Mouse (Mus musculus) heart, embryonic 16.5 days (tissue): ENCODE measurements around the gene Slc52a3. TPM values are rescaled to one million over a fixed set of nuclear protein-coding genes. Genes with fewer than 3 reads are reported as not detected.

Experiments
- ATAC-seq: fragments of 200-750 bp; cut with Nextera tagmentation; replicated peaks from 2 replicates; pipeline ENCODE4 v1.8.0; 2017; ENCODE audit warnings: moderate number of reproducible peaks; ENCODE audit not compliant: insufficient read depth, low FRiP score; ENCODE audit errors: extremely low read depth
- H3K27ac ChIP-seq: fragments of 300-500 bp; sonication (generic); 2 replicates; pipeline ENCODE4 v1.5.1; 2014; ENCODE audit warnings: mild to moderate bottlenecking, low read length, control low read depth, moderate library complexity
- H3K27me3 ChIP-seq: fragments of 300-500 bp; sonication (generic); 2 replicates; pipeline ENCODE4 v1.6.1; 2014; ENCODE audit warnings: low read length, mixed read lengths; ENCODE audit not compliant: control insufficient read depth, insufficient read depth
- H3K36me3 ChIP-seq: fragments of 300-500 bp; sonication (generic); 2 replicates; pipeline ENCODE4 v1.6.1; 2014; ENCODE audit not compliant: control insufficient read depth, insufficient read depth
- H3K4me1 ChIP-seq: fragments of 300-500 bp; sonication (generic); 2 replicates; pipeline ENCODE4 v1.6.1; 2014; ENCODE audit warnings: low read length, mixed read lengths; ENCODE audit not compliant: control insufficient read depth, insufficient read depth
- H3K4me2 ChIP-seq: fragments of 300-500 bp; sonication (generic); 2 replicates; pipeline ENCODE4 v1.6.1; 2014; ENCODE audit warnings: low read depth, mild to moderate bottlenecking, control low read depth, low read length
- H3K4me3 ChIP-seq: fragments of 300-500 bp; sonication (generic); 2 replicates; pipeline ENCODE4 v1.5.1; 2014; ENCODE audit warnings: mild to moderate bottlenecking, control low read depth, low read length
- H3K9ac ChIP-seq: fragments of 300-500 bp; sonication (generic); 2 replicates; pipeline ENCODE4 v1.6.1; 2014; ENCODE audit warnings: low read length, control low read depth
- H3K9me3 ChIP-seq: fragments of 300-500 bp; sonication (generic); replicated peaks from 2 replicates; pipeline ENCODE4 v1.6.1; 2016; ENCODE audit warnings: low read length; ENCODE audit not compliant: control insufficient read depth
- WGBS: fragments of 180-500 bp; shearing (Covaris S2); extraction: QIAGEN DNeasy Blood & Tissue Kit; methylation state at CpG from one replicate; pipeline ENCODE4 v1.1.7; 2014; 5-methylcytosine and 5-hydroxymethylcytosine counted together
- polyA plus RNA-seq: library from polyadenylated mRNA; unstranded; fragments of >200 nt; fragmentation: Nextera tagmentation; extraction: Ambion mirVana; gene quantifications from 2 replicates; pipeline ENCODE4 v1.2.1, GENCODE M21; 2015

The Slc52a3 gene
- polyA plus RNA-seq, 1 experiment from 2014 or later: 1.1 TPM

- ATAC-seq: no peak
- no peaks in the 10 kb centered on the region for H3K9me3 ChIP-seq
- H3K4me3 ChIP-seq: no peak overlapping the region
- H3K36me3 ChIP-seq: peaks cover 3% of the 10 kb centered on the region; the same call in 1 of the 2 replicates
- WGBS: 93% methylated on average over 5 of the region's 5 CpGs
- peaks cover 26% of the 10 kb centered on the region for H3K4me1 ChIP-seq
- H3K4me2 ChIP-seq: no peak overlapping the region
- H3K27ac ChIP-seq: no peak overlapping the region
- peaks cover 14% of the 10 kb centered on the region for H3K27me3 ChIP-seq
- no peak overlapping the region for H3K9ac ChIP-seq
These were observed 24.6 kb upstream of the Slc52a3 start for GRCm38 (mm10) chr2:151971748-151972147.

DNA sequence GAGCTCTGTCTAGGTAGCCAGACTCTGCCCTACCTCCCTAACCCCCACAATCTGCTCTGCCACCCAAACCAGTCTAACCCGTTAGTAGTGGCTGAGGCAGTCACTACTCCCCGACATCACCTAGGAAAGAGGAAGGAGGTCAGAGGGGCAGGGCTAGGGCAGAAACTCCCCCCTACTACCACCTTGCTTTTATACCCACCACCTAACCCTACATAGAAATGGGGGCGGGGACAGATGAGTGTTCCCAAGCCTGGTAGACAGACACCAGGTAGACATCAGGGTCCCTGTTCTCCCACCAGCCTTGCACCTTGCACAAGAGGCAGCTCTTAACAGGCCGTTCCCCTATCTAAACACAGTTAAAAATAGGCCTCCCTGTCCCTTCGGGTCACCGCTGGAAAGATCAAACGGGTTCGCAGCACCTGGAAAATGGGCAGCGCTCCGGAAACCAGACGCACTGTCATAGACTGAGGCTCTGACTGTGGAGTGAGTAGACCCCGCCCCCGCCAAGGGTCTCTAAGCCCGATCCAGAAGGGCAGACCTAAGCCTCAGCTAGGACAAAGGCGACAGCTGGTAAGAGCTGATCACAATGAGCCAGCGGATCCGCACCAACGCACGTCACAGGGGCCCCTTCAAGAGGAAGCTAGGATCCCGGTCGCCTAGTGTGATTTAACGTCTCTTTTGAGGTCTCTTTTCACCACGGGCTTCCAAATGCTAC, 23.3 kb upstream of the Slc52a3 start:
- WGBS: 16% methylated on average over 23 of the region's 23 CpGs
- no peak for ATAC-seq
- Histone ChIP-seq H3K27ac (peak overlapping the region; percentile 1; the same call in 1 of the 2 replicates), H3K27me3 (peaks cover 14% of the 10 kb centered on the region), H3K4me1 (peaks cover 30% of the 10 kb centered on the region), H3K9ac (peak overlapping the region; percentile 43), H3K36me3 (peaks cover 3% of the 10 kb centered on the region; the same call in 1 of the 2 replicates), H3K4me2 (peak overlapping the region; percentile 62), H3K9me3 (no peaks in the 10 kb centered on the region), H3K4me3 (peak overlapping the region; percentile 44)

- Histone ChIP-seq H3K27ac (no peak overlapping the region; the same call in 1 of the 2 replicates), H3K9ac (peak overlapping the region; percentile 43), H3K36me3 (peaks cover 2% of the 10 kb centered on the region; the same call in 1 of the 2 replicates), H3K4me3 (peak overlapping the region; percentile 44), H3K4me1 (peaks cover 32% of the 10 kb centered on the region), H3K4me2 (peak overlapping the region; percentile 62), H3K27me3 (peaks cover 11% of the 10 kb centered on the region), H3K9me3 (no peaks in the 10 kb centered on the region)
- WGBS: 14% methylated on average over 36 of the region's 36 CpGs
- ATAC-seq: no peak
These were observed 22.4 kb upstream of the Slc52a3 start for GRCm38 (mm10) chr2:151973595-151974562.

DNA sequence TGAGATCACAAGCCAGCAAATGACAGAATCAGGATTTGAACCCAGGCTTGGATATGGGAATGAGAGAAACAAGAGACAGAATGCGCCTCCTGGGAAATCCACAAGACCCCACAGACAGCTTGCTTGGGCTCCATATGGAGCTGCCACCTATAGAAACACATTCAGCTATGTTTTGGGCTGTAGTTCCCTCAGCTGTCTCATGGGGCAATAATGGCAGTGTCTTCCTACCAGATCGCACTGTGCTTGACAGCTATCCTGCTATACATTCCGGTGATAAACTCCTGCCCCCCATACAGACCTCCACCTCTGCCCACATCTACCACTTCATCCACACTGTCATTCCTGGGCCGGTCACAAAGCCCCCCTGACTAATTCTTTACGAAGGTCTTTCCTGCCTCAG, 21.0 kb upstream of the Slc52a3 start:
- peaks cover 37% of the 10 kb centered on the region for H3K4me1 ChIP-seq
- no peaks in the 10 kb centered on the region for H3K9me3 ChIP-seq
- H3K27me3 ChIP-seq: peaks cover 5% of the 10 kb centered on the region
- no peak overlapping the region for H3K27ac ChIP-seq
- H3K4me2 ChIP-seq: no peak overlapping the region
- no peak overlapping the region for H3K4me3 ChIP-seq
- WGBS: 88% methylated on average over 5 of the region's 5 CpGs
- H3K9ac ChIP-seq: no peak overlapping the region
- H3K36me3 ChIP-seq: no peaks in the 10 kb centered on the region; the same call in 1 of the 2 replicates
- ATAC-seq: no peak

DNA sequence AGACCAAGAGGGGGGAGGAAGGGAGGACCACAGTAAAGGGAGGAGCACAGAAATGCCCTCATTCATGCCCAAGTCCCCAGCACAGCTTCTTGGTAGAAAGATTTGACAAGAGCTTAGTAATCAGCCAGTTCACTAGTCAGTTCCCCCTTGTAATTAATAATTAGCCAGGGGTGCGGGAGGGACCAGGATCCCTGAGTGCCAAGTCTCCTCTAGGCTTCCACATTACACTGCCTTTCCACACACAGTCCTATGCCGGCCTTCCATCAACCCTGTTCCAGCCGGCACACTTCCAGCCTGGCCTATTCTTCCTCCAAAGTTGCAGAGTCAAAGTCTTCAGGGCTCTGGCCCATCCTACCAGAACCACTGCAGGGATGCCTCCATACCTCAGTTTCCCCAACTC, 20.2 kb upstream of the Slc52a3 start:
- peaks cover 5% of the 10 kb centered on the region for H3K27me3 ChIP-seq

DNA sequence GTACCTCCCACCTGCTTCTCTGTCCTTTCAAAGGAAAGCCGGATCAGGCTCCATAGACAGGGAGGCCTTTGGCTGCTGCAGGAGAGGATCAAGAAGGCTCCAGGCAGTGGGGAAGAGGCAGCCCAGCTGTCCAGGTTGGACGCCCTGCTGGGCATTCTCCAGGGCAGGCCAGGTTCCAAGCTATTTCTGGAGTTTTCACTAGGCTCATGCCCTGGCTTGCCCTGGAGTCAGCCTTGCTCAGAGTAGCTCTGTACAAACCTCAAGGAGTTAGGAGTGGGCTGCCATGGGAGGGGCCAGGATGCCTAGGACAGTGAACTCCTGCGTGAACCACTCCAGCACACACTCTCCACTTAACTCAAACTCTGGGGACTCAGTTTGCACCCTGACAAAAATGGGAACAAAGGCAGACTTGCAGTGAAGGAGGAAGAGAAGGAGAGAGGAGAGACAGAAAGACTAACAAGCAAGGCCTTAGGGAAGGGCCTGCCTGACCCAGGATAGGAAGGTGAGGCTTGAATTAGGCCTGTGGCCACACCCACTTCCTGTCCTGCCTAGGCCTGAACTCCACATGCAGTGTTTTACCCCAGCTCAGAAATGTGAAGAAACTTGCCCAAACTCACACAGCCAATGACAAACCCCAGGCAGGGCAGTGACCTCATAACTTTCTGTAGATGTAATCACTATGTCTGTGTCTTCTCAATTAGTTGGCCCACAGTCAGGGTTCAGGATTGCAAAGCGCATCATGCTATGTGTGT, 18.4 kb upstream of the Slc52a3 start:
- Histone ChIP-seq H3K9me3 (no peaks in the 10 kb centered on the region), H3K4me3 (no peak overlapping the region), H3K4me1 (peaks cover 28% of the 10 kb centered on the region), H3K36me3 (no peaks in the 10 kb centered on the region), H3K27me3 (peaks cover 3% of the 10 kb centered on the region), H3K9ac (no peak overlapping the region), H3K4me2 (no peak overlapping the region), H3K27ac (no peak overlapping the region)
- WGBS: 76% methylated on average over 4 of the region's 4 CpGs
- ATAC-seq: no peak

More for the DNA sequence above, 20.2 kb upstream of the Slc52a3 start:
- Histone ChIP-seq H3K4me2 (no peak overlapping the region), H3K9ac (no peak overlapping the region), H3K27ac (no peak overlapping the region), H3K4me3 (no peak overlapping the region), H3K9me3 (no peaks in the 10 kb centered on the region), H3K4me1 (peaks cover 35% of the 10 kb centered on the region), H3K36me3 (no peaks in the 10 kb centered on the region)
- no peak for ATAC-seq
- 88% methylated on average over 3 of the region's 3 CpGs for WGBS

DNA sequence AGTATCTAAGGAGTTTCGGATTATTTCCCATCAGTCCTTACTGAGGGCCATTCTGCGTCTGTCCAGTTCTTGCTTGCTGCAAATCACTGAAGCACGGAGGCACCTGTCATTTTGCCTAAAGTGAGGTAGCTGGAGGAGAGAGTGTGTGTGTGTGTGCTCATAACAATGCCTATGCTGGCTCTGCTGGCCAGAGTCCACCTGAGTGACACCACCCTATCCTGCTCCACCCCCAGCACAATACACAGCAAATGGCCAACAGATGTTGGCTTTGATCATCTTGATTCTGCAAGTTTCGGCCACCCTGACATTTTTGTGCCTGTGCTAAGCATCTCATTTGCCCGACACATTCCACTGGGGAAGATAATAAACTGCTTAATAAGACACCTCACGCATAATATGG, 17.8 kb upstream of the Slc52a3 start:
- H3K4me1 ChIP-seq: peaks cover 23% of the 10 kb centered on the region

GRCm38 (mm10) chr2:151979470-151980354, 16.6 kb upstream of the Slc52a3 start, which contains the start of gene Fam110a:
Gene Fam110a, minus strand, starts transcription at chr2:151980219.
- H3K27ac ChIP-seq: 0 out of 2 replicates have a peak within 1 kb of the TSS, but pooled peaks have one; percentile 28
- no peaks in the 10 kb centered on the region for H3K36me3 ChIP-seq
- peak within 1 kb of the TSS; percentile 86 for H3K9ac ChIP-seq
- H3K9me3 ChIP-seq: no peaks in the 10 kb centered on the region
- ATAC-seq: peak; percentile 80
- peak within 1 kb of the TSS; percentile 84 for H3K4me3 ChIP-seq
- peak within 1 kb of the TSS; percentile 90 for H3K4me2 ChIP-seq
- peaks cover 17% of the 10 kb centered on the region for H3K4me1 ChIP-seq
- under 1% methylated on average over 46 of the region's 46 CpGs for WGBS
- no peaks in the 10 kb centered on the region; the same call in 1 of the 2 replicates for H3K27me3 ChIP-seq

More for the DNA sequence above, 17.8 kb upstream of the Slc52a3 start:
- peaks cover 3% of the 10 kb centered on the region for H3K27me3 ChIP-seq
- no peak overlapping the region for H3K9ac ChIP-seq
- H3K27ac ChIP-seq: no peak overlapping the region
- 82% methylated on average over 6 of the region's 6 CpGs for WGBS
- H3K4me3 ChIP-seq: no peak overlapping the region
- H3K4me2 ChIP-seq: no peak overlapping the region; the same call in 1 of the 2 replicates
- no peaks in the 10 kb centered on the region for H3K36me3 ChIP-seq
- H3K9me3 ChIP-seq: no peaks in the 10 kb centered on the region
- no peak for ATAC-seq
